Mouse (Mus musculus) retina, adult 2 months (tissue): ENCODE measurements around the gene Derl3.
A peak's percentile ranks its signal among the peaks of the same experiment; 100 is the strongest.

Experiments used
- DNase-seq: peaks from one replicate; pipeline ENCODE4 v3.0.0-alpha.2; 2012; ENCODE audit warnings: low read depth, low spot score

The Derl3 gene

DNA sequence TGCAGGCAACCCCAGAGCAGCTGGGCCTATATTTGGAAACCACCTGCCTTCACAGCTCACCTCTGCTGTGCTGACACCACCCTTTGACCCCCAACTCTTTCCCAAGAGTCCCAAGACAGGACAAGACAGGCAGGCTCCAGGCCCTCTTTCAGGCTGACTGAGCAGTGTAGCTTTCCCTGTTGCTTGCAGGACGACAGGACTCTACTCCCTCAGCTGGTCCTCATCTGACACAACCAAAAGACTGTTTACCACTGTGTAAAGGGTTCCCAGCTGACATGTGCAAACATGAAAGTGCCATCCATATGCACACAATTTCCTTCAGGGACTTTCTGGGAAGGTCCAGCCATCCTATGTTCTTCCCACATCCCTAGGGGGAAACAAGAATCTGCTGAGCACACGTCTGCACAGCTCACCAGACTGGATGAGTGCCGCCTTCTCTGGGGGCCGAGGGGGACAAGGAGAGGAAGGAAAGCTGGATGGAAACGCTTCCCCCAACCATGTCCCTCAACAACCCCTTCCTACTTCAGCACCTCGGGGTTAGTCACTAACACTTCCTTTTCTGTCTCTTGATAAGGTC lies 19.9 kb downstream of the Derl3 start:
- no peak for DNase-seq

DNA sequence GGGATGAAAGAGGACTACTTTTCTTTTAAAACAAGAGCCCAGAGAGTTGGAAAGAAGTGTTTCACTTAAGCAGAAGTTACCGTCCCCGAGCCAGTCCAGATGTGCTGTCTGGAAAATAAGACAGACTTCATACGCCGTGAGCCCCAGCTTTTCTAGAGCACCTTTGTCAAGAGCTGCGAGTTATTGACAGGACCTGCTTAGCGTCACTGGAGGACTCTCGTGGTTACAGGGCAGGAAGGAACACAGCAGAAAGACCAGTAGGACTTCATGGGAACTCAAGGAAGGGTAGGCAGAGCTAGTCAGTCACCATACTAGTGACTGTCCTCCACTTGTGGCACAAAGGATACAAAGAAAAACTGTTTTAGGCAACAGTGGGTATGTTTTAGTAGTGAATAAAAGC lies 22.3 kb downstream of the Derl3 start:
- no peak for DNase-seq

DNA sequence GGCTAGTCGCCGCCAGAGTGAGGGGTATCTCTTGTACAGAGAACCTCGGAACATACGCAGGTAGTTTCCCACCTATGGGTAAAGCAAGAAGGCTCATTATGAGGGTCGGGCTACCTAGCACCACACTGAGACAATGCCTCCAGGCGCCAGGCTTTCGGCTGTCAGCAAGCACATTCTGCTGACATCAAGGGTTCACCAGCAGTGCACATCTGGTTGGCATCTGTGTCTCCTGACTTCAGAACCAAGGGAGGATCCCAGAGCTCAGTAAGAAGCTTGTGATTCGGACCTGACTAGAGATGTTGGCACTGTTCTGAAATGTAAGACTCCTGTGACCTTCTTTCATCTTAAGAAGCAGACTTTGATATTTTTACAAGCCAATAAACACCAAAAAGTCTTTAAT lies 23.6 kb downstream of the Derl3 start:
- DNase-seq: no peak

GRCm38 (mm10) chr10:75919026-75919425 lies 25.8 kb downstream of the Derl3 start:
- DNase-seq: no peak

GRCm38 (mm10) chr10:75921026-75921725 lies 28.0 kb downstream of the Derl3 start, which contains the start of gene Smarcb1:
Gene Smarcb1, minus strand, starts transcription at chr10:75921617.
- peak; percentile 89 for DNase-seq

GRCm38 (mm10) chr10:75921726-75922560 lies 28.7 kb downstream of the Derl3 start:
- no peak for DNase-seq

DNA sequence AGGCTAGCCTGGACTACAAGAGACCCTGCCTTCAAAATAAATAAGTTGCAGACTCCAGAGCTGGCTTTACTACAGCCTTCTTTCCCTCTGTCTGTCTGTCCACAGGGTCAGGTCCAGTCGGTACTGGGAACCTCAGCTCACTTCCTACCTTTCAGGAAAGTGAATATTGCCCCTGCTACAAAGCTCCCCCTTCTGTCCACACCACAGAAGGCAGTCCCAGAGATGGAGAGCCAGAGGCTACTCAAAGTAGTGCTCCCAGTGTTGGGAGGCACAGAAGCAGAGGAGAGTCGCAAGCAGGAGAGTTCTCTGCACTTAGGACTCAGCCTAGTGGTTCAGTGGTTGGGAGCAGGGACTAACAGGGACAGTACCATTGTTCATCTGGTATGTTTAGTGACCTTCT lies 31.1 kb downstream of the Derl3 start:
- no peak for DNase-seq

- DNase-seq: no peak
Measured at GRCm38 (mm10) chr10:75926396-75926795, 33.2 kb downstream of the Derl3 start.

DNA sequence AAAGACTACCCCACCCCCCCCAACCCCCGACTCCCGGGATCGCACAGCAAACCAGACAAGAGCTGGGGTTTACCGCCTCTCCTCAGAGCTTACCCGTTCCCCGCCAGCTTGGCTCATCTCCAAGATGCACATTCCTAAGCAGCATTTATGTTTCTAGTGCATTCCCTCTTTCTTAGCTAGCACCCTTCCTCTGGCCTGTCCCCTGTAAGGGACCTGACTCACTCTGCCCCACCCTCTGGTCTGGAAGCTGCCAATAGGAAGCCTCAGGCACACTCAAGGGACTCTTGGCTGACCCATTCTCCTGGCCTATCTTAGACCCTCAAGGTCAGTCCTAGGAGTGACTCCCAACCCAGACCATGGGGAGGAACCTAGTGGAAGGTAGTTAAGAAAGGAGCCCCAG lies 37.1 kb downstream of the Derl3 start:
- no peak for DNase-seq

DNA sequence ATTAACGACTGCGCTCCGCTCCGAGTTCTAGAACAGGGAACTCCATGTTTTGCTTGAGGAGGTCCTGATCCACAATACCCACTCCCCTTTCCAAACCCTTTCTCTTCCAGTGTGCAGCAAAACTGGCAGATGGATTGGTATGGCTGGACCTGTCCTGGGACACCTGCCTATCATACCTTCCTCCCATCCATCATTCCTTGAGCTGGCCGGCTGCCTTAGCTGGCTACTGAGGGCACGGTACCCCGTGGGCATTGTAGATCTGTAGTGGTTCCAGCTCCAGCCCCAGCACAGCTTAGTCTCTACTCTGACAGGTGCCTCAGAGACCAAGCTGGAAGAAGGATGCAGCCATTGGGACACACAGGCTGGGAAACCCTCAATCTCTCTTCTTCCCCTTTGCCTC lies 38.1 kb downstream of the Derl3 start:
- no peak for DNase-seq

- DNase-seq: no peak
Measured at GRCm38 (mm10) chr10:75932081-75932678, 39.0 kb downstream of the Derl3 start.

DNA sequence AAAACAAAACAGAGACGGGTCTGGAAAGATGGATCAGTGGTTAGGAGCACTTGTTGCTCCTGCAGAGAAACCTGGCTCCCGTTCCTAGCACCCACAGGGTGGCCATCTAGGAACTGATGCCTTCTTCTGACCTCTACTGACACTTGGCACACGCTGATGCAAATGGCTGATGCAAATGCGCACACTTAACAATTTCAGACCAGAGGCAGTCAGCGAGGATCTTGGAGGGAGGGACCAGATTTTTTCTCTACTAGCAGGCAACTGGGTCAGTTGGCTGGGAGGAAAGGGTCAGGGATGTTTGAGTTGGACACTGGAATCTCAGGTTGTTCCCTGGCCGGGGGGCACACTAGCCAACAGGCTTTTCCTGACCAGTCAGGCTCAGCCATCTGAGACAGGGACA lies 39.7 kb downstream of the Derl3 start, which contains the start of gene Chchd10:
Chchd10 (plus strand) TSS at position 240 of the 400 bp plus-strand sequence.
- no peak for DNase-seq

GRCm38 (mm10) chr10:75934991-75935390 lies 41.8 kb downstream of the Derl3 start:
- DNase-seq: no peak

GRCm38 (mm10) chr10:75935680-75936541 lies 42.7 kb downstream of the Derl3 start, which contains the start of gene Mmp11:
Gene Mmp11, minus strand, starts transcription at chr10:75936496.
- peak; percentile 92 for DNase-seq

GRCm38 (mm10) chr10:75936909-75937667 lies 43.9 kb downstream of the Derl3 start:
- no peak for DNase-seq

- no peak for DNase-seq
Measured at GRCm38 (mm10) chr10:75937851-75938643, 44.8 kb downstream of the Derl3 start.

- DNase-seq: no peak
Measured at GRCm38 (mm10) chr10:75939481-75940234, 46.4 kb downstream of the Derl3 start.

GRCm38 (mm10) chr10:75940520-75940919 lies 47.3 kb downstream of the Derl3 start, which contains the start of gene Gm867:
Gene Gm867, minus strand, starts transcription at chr10:75940672.
- DNase-seq: no peak
